Mouse (Mus musculus) lung, postnatal 0 days (tissue): ENCODE measurements around the gene App.

Source experiments
- CTCF ChIP-seq: IDR thresholded peaks from 2 replicates; pipeline ENCODE4 v1.5.1; 2016; ENCODE audit warnings: antibody characterized with exemption, mild to moderate bottlenecking
- EP300 ChIP-seq: IDR thresholded peaks from 2 replicates; pipeline ENCODE4 v1.6.1; 2016; ENCODE audit warnings: antibody characterized with exemption, mild to moderate bottlenecking, control low read depth

DNA sequence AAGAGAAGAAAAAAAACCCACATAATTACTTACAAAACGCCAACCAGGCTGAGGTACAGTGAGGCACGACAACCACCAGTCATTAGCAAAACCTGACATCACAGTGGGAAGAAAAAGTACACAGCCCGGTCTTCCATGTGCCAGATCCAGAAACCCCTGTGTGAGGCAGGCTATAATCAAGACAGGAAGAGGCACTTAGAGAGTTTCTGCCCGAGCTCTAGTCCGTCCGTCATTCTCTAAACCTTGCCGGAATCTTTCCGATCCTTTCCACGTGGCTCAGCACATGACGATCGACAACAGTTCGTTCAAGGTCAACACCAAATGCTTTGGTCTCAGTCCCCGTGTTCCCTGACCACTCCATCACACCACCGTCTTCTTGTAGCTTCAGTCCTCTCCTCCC lies 82.6 kb downstream of the App start:
- TF ChIP-seq CTCF (no peak), EP300 (no peak)
